Mouse (Mus musculus) hindbrain, postnatal 0 days (tissue): ENCODE results near the gene Gpx4. TPM values are rescaled to one million over a fixed set of nuclear protein-coding genes. Genes with fewer than 3 reads are reported as not detected.
A peak's percentile ranks its signal among the peaks of the same experiment; 100 is the strongest.

Experiments
- ATAC-seq: fragments of 200-750 bp; cut with Nextera tagmentation; 2 replicates; pipeline ENCODE4 v1.8.0; 2017; ENCODE audit warnings: mild to moderate bottlenecking, moderate TSS enrichment, moderate library complexity
- DNase-seq: peaks from one replicate; pipeline ENCODE4 v3.0.0-alpha.2; 2015; ENCODE audit warnings: low spot score
- H3K27ac ChIP-seq: fragments of 300-500 bp; sonication (generic); 2 replicates; pipeline ENCODE4 v1.5.1; 2014; ENCODE audit warnings: mild to moderate bottlenecking
- H3K27me3 ChIP-seq: fragments of 300-500 bp; sonication (generic); 2 replicates; pipeline ENCODE4 v1.6.1; 2014; ENCODE audit warnings: low read length, mixed read lengths; ENCODE audit not compliant: insufficient read depth
- H3K36me3 ChIP-seq: fragments of 300-500 bp; sonication (generic); 2 replicates; pipeline ENCODE4 v1.6.1; 2014; ENCODE audit warnings: low read length, mixed read lengths; ENCODE audit not compliant: insufficient read depth
- H3K4me1 ChIP-seq: fragments of 300-500 bp; sonication (generic); 2 replicates; pipeline ENCODE4 v1.6.1; 2014; ENCODE audit warnings: antibody characterized with exemption, low read length, mixed read lengths; ENCODE audit not compliant: insufficient read depth
- H3K4me2 ChIP-seq: fragments of 300-500 bp; sonication (generic); 2 replicates; pipeline ENCODE4 v1.6.1; 2014; ENCODE audit warnings: low read depth, mild to moderate bottlenecking, low read length, moderate library complexity, mixed read lengths
- H3K4me3 ChIP-seq: fragments of 300-500 bp; sonication (generic); 2 replicates; pipeline ENCODE4 v1.5.1; 2014; ENCODE audit warnings: low read length
- H3K9ac ChIP-seq: fragments of 300-500 bp; sonication (generic); replicated peaks from 2 replicates; pipeline ENCODE4 v1.6.1; 2014; ENCODE audit warnings: mild to moderate bottlenecking, low read length, moderate library complexity, mixed read lengths
- H3K9me3 ChIP-seq: fragments of 300-500 bp; sonication (generic); 2 replicates; pipeline ENCODE4 v1.6.1; 2016; ENCODE audit warnings: low read length, mixed read lengths
- CTCF ChIP-seq: IDR thresholded peaks from 2 replicates; pipeline ENCODE4 v1.5.1; 2016; ENCODE audit warnings: antibody characterized with exemption, control low read depth, low read depth
- WGBS: fragments of 180-500 bp; shearing (Covaris S2); extraction: QIAGEN DNeasy Blood & Tissue Kit; methylation state at CpG from one replicate; pipeline ENCODE4 v1.1.7; 2014; 5-methylcytosine and 5-hydroxymethylcytosine counted together
- polyA plus RNA-seq: library from polyadenylated mRNA; unstranded; fragments of >200 nt; fragmentation: Nextera tagmentation; extraction: Ambion mirVana; gene quantifications from 2 replicates; pipeline ENCODE4 v1.2.1, GENCODE M21; 2015
- total RNA-seq: library from RNA; depleted of rRNA; stranded (reverse); fragments of >200 nt; gene quantifications from 2 replicates; pipeline ENCODE4 v1.2.3, GENCODE M21; 2014

Gpx4 gene
- total and polyA plus RNA-seq, 2 experiments from 2014 or later, result 379 to 757 TPM

DNA sequence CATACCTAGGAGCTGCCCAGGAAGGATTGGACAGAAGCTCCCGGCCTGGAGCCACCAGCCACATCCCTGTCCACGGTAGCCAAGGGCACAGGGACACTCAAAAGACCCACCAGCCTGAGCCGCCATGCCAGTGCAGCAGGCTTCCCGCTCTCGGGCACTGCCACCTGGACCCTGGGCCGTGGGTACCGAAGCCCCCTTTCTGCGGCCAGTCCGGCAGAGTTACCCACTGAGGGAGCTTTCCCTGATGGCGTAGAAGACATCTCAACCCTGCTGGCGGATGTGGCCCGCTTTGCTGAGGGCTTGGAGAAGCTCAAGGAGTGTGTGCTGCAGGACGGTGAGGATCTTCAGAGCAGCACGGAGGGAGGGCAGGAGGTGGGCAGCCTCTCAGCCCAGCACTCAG is 29.2 kb upstream of the Gpx4 start:
- Histone ChIP-seq H3K36me3 (no peaks in the 10 kb centered on the region), H3K9ac (no peak overlapping the region), H3K27ac (no peak overlapping the region), H3K27me3 (peaks cover 16% of the 10 kb centered on the region), H3K4me1 (no peaks in the 10 kb centered on the region), H3K4me3 (no peak overlapping the region), H3K4me2 (no peak overlapping the region), H3K9me3 (no peaks in the 10 kb centered on the region)
- 77% methylated on average over 14 of the region's 14 CpGs for WGBS
- ATAC-seq (no peak), DNase-seq (no peak)
- no peak for TF ChIP-seq CTCF

DNA sequence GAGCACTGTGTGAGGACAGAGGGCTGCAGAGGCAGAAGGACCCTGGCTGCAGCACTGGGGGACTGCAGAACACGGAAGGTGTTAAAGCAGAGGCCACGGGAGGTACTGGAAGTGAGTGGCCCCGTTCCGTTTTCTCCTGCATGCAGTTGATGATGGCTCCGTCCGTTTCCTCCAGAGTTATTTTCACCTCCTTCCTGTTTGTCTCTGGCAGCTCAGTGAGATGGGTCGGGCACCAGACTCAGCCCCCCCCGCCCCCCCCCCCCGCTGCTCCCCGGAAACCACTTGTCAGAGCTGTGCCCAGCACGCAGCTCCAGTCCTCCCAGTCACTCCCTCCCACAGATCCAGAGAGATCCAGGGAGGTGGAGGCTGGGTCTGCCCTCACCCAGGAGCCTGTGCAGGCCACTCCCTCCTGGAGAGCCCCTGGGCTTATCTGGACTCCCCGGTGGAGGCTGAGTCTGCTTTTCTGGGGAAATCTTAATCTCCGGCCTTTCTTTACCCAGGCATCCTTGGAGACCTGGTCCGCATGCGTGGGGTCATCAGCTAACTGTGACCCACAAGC is 28.1 kb upstream of the Gpx4 start:
- WGBS, result 12% methylated on average over 14 of the region's 15 CpGs
- H3K4me2 ChIP-seq, result no peak overlapping the region
- H3K27ac ChIP-seq, result no peak overlapping the region
- 0 out of 2 replicates have a peak, but pooled peaks have one; percentile 3 for TF ChIP-seq CTCF
- H3K36me3 ChIP-seq, result no peaks in the 10 kb centered on the region
- H3K4me1 ChIP-seq, result no peaks in the 10 kb centered on the region
- H3K9me3 ChIP-seq, result no peaks in the 10 kb centered on the region
- DNase-seq (no peak), ATAC-seq (no peak)
- H3K27me3 ChIP-seq, result peaks cover 10% of the 10 kb centered on the region
- H3K9ac ChIP-seq, result no peak overlapping the region
- no peak overlapping the region for H3K4me3 ChIP-seq

DNA sequence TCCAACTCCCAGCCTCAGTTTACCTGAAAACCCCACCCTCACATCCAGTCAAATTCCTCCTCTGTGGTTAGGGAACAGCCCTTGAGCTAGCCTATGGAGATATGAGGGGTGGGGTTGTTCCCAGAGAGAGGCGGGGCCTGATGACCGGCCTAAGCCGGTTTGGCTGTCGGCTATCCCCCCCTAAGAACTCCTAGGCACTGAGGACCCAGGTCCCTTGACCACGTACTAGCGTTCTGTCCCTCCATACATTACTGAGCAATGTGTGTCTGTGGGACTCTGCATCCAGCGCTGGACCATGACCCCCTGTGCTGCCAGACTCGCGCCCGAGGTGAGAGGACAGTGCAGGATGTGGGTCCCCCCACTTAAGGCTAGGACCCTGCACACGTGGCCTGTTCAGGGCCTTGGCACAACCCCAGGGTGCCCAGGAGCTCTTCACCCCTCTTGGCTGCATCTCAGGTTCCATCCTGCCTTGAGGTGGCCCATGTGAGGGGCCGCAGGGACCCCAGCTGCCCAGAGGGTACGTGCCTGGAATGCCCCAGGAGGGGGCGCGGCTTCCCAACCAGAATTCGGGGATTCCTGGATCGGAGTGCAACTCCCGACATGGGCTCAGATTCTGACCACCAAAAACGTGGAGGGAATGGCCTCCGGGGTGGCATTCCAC is 27.4 kb upstream of the Gpx4 start:
- Histone ChIP-seq H3K4me2 (no peak overlapping the region), H3K36me3 (no peaks in the 10 kb centered on the region), H3K9ac (no peak overlapping the region), H3K9me3 (no peaks in the 10 kb centered on the region), H3K4me1 (no peaks in the 10 kb centered on the region), H3K27ac (no peak overlapping the region), H3K4me3 (no peak overlapping the region), H3K27me3 (peaks cover 6% of the 10 kb centered on the region)
- DNase-seq (no peak), ATAC-seq (peak; percentile 18; the same call in 1 of the 2 replicates)
- WGBS, result 8% methylated on average over 20 of the region's 20 CpGs
- no peak for TF ChIP-seq CTCF

- DNase-seq (no peak), ATAC-seq (no peak)
- Histone ChIP-seq H3K4me3 (no peak overlapping the region), H3K27ac (no peak overlapping the region), H3K4me1 (no peaks in the 10 kb centered on the region), H3K9me3 (no peaks in the 10 kb centered on the region), H3K4me2 (no peak overlapping the region), H3K36me3 (no peaks in the 10 kb centered on the region), H3K27me3 (peaks cover 4% of the 10 kb centered on the region; the same call in 1 of the 2 replicates), H3K9ac (no peak overlapping the region)
- 26% methylated on average over 11 of the region's 11 CpGs for WGBS
- TF ChIP-seq CTCF, result no peak
Observed at GRCm38 (mm10) chr10:80020191-80020590, 26.8 kb upstream of the Gpx4 start.

- no peak overlapping the region for H3K4me2 ChIP-seq
- ATAC-seq (no peak), DNase-seq (no peak)
- no peaks in the 10 kb centered on the region for H3K9me3 ChIP-seq
- H3K27me3 ChIP-seq, result peaks cover 4% of the 10 kb centered on the region; the same call in 1 of the 2 replicates
- no peak for TF ChIP-seq CTCF
- H3K27ac ChIP-seq, result no peak overlapping the region
- no peak overlapping the region for H3K9ac ChIP-seq
- no peaks in the 10 kb centered on the region for H3K4me1 ChIP-seq
- WGBS, result 88% methylated on average over 18 of the region's 18 CpGs
- no peak overlapping the region for H3K4me3 ChIP-seq
- no peaks in the 10 kb centered on the region for H3K36me3 ChIP-seq
Observed at GRCm38 (mm10) chr10:80020603-80021319, 26.2 kb upstream of the Gpx4 start.

DNA sequence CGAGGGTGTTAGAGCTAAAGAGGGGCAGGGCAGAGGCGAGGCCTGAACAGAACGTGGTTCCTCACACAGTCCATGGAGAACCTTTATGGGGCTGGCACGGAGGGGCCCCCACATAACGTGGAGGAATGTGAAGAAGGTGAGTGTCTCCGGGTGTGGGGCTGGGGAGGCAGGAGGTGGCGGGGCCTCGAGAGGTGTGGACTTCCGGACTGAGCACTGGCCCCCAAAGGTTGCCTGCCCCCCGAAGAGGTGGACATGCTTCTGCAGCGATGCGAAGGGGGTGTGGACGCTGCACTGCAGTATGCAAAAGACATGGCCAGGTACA is 25.7 kb upstream of the Gpx4 start:
- no peaks in the 10 kb centered on the region for H3K4me1 ChIP-seq
- no peaks in the 10 kb centered on the region for H3K9me3 ChIP-seq
- 89% methylated on average over 13 of the region's 13 CpGs for WGBS
- H3K4me3 ChIP-seq, result no peak overlapping the region
- H3K36me3 ChIP-seq, result no peaks in the 10 kb centered on the region
- ATAC-seq (no peak), DNase-seq (no peak)
- H3K4me2 ChIP-seq, result no peak overlapping the region
- no peak for TF ChIP-seq CTCF
- H3K27me3 ChIP-seq, result peaks cover 4% of the 10 kb centered on the region; the same call in 1 of the 2 replicates
- H3K27ac ChIP-seq, result no peak overlapping the region
- no peak overlapping the region for H3K9ac ChIP-seq

- H3K36me3 ChIP-seq, result no peaks in the 10 kb centered on the region
- WGBS, result 87% methylated on average over 12 of the region's 12 CpGs
- no peak for ATAC-seq
- H3K4me2 ChIP-seq, result no peak overlapping the region
- H3K4me3 ChIP-seq, result no peak overlapping the region
- peaks cover 4% of the 10 kb centered on the region; the same call in 1 of the 2 replicates for H3K27me3 ChIP-seq
- no peaks in the 10 kb centered on the region for H3K4me1 ChIP-seq
- H3K27ac ChIP-seq, result no peak overlapping the region
- H3K9ac ChIP-seq, result no peak overlapping the region
- no peak for TF ChIP-seq CTCF
- DNase-seq, result no peak
- no peaks in the 10 kb centered on the region for H3K9me3 ChIP-seq
Observed at GRCm38 (mm10) chr10:80022164-80022563, 24.8 kb upstream of the Gpx4 start.
